Mouse (Mus musculus) forebrain, embryonic 12.5 days (tissue): ENCODE data around the gene Atp6v1g1. TPM values are rescaled to one million over a fixed set of nuclear protein-coding genes. Genes with fewer than 3 reads are reported as not detected.
A peak's percentile ranks its signal among the peaks of the same experiment; 100 is the strongest.

Experiments used
- ATAC-seq: fragments of 200-750 bp; cut with Nextera tagmentation; 2 replicates; pipeline ENCODE4 v1.8.0; 2017; ENCODE audit warnings: moderate TSS enrichment; ENCODE audit not compliant: low FRiP score
- H3K27ac ChIP-seq: fragments of 300-500 bp; sonication (generic); 2 replicates; pipeline ENCODE4 v1.5.1; 2016; ENCODE audit warnings: mild to moderate bottlenecking
- H3K27me3 ChIP-seq: fragments of 300-500 bp; sonication (generic); 2 replicates; pipeline ENCODE4 v1.6.1; 2016; ENCODE audit warnings: mild to moderate bottlenecking
- H3K36me3 ChIP-seq: fragments of 300-500 bp; sonication (generic); replicated peaks from 2 replicates; pipeline ENCODE4 v1.6.1; 2016; ENCODE audit warnings: mild to moderate bottlenecking
- H3K4me1 ChIP-seq: fragments of 300-500 bp; sonication (generic); 2 replicates; pipeline ENCODE4 v1.6.1; 2016
- H3K4me2 ChIP-seq: fragments of 300-500 bp; sonication (generic); 2 replicates; pipeline ENCODE4 v1.6.1; 2016; ENCODE audit warnings: mild to moderate bottlenecking, moderate library complexity
- H3K4me3 ChIP-seq: fragments of 300-500 bp; sonication (generic); replicated peaks from 2 replicates; pipeline ENCODE4 v1.5.1; 2016; ENCODE audit warnings: mild to moderate bottlenecking
- H3K9ac ChIP-seq: fragments of 300-500 bp; sonication (generic); 2 replicates; pipeline ENCODE4 v1.6.1; 2016; ENCODE audit warnings: mild to moderate bottlenecking
- H3K9me3 ChIP-seq: fragments of 300-500 bp; sonication (generic); 2 replicates; pipeline ENCODE4 v1.6.1; 2016
- WGBS: fragments of 180-500 bp; shearing (Covaris S2); methylation state at CpG from one replicate; pipeline ENCODE4 v1.1.7; 2016; 5-methylcytosine and 5-hydroxymethylcytosine counted together
- polyA plus RNA-seq: library from polyadenylated mRNA; unstranded; fragments of >200 nt; fragmentation: Nextera tagmentation; extraction: Ambion mirVana; gene quantifications from 2 replicates; pipeline ENCODE4 v1.2.1, GENCODE M21; 2016

The Atp6v1g1 gene
- polyA plus RNA-seq, 1 experiment from 2014 or later, result 346 TPM

- Histone ChIP-seq H3K4me2 (no peak overlapping the region), H3K4me3 (no peak overlapping the region), H3K9me3 (no peaks in the 10 kb centered on the region), H3K4me1 (no peaks in the 10 kb centered on the region), H3K27me3 (no peaks in the 10 kb centered on the region), H3K36me3 (no peaks in the 10 kb centered on the region), H3K9ac (no peak overlapping the region), H3K27ac (no peak overlapping the region)
- no peak for ATAC-seq
- WGBS, result 79% methylated on average over 2 of the region's 2 CpGs
Observed at GRCm38 (mm10) chr4:63521813-63522419, 22.7 kb upstream of the Atp6v1g1 start.

- H3K4me3 ChIP-seq, result no peak overlapping the region
- no peak overlapping the region; the same call in 1 of the 2 replicates for H3K9ac ChIP-seq
- 72% methylated on average over 8 of the region's 8 CpGs for WGBS
- no peaks in the 10 kb centered on the region for H3K27me3 ChIP-seq
- no peak overlapping the region for H3K27ac ChIP-seq
- no peaks in the 10 kb centered on the region for H3K36me3 ChIP-seq
- no peak overlapping the region for H3K4me2 ChIP-seq
- no peak for ATAC-seq
- H3K9me3 ChIP-seq, result no peaks in the 10 kb centered on the region
- H3K4me1 ChIP-seq, result no peaks in the 10 kb centered on the region
Observed at GRCm38 (mm10) chr4:63525514-63525913, 19.1 kb upstream of the Atp6v1g1 start.

GRCm38 (mm10) chr4:63528946-63529345, 15.6 kb upstream of the Atp6v1g1 start:
- WGBS, result 69% methylated on average over 6 of the region's 6 CpGs
- Histone ChIP-seq H3K4me1 (no peaks in the 10 kb centered on the region), H3K36me3 (no peaks in the 10 kb centered on the region), H3K9ac (no peak overlapping the region), H3K4me2 (no peak overlapping the region), H3K9me3 (no peaks in the 10 kb centered on the region), H3K27me3 (no peaks in the 10 kb centered on the region), H3K27ac (no peak overlapping the region), H3K4me3 (no peak overlapping the region)
- ATAC-seq, result peak; percentile 63; the same call in 1 of the 2 replicates

DNA sequence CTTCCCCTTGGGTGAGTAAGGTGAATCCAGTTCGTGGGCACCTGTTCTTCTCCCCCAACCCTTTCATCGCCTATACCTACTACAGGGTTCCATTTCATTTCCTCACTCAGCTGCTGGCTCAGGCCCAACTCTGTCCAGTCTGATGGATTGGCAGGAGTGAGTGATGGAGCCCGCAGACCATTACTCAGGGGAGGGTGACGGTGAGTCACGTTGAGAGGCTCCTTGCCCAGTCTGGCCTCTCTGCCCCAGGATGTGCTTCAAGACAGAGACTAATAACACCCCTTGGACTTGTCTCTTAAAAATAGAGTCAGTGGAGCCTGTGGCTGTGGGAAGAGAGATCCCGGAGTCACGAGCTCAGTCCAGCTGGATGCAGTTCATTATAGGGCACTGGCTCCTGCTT, 14.2 kb upstream of the Atp6v1g1 start:
- 95% methylated on average over 7 of the region's 7 CpGs for WGBS
- no peaks in the 10 kb centered on the region for H3K27me3 ChIP-seq
- H3K4me2 ChIP-seq, result no peak overlapping the region
- no peak overlapping the region for H3K27ac ChIP-seq
- no peaks in the 10 kb centered on the region for H3K4me1 ChIP-seq
- no peaks in the 10 kb centered on the region for H3K9me3 ChIP-seq
- ATAC-seq, result no peak
- H3K9ac ChIP-seq, result no peak overlapping the region
- H3K4me3 ChIP-seq, result no peak overlapping the region
- no peaks in the 10 kb centered on the region for H3K36me3 ChIP-seq

GRCm38 (mm10) chr4:63537602-63538001, 7.0 kb upstream of the Atp6v1g1 start:
- H3K9ac ChIP-seq, result no peak overlapping the region
- H3K27ac ChIP-seq, result no peak overlapping the region
- H3K4me2 ChIP-seq, result no peak overlapping the region
- WGBS, result 84% methylated on average over 4 of the region's 4 CpGs
- H3K9me3 ChIP-seq, result no peaks in the 10 kb centered on the region
- no peaks in the 10 kb centered on the region for H3K36me3 ChIP-seq
- no peak for ATAC-seq
- H3K4me1 ChIP-seq, result no peaks in the 10 kb centered on the region
- H3K4me3 ChIP-seq, result no peak overlapping the region
- H3K27me3 ChIP-seq, result no peaks in the 10 kb centered on the region

GRCm38 (mm10) chr4:63542209-63542608, 2.4 kb upstream of the Atp6v1g1 start:
- H3K4me3 ChIP-seq, result no peak overlapping the region
- peaks cover 24% of the 10 kb centered on the region for H3K4me1 ChIP-seq
- 82% methylated on average over 2 of the region's 2 CpGs for WGBS
- ATAC-seq, result no peak
- no peak overlapping the region for H3K4me2 ChIP-seq
- no peak overlapping the region for H3K9ac ChIP-seq
- no peaks in the 10 kb centered on the region for H3K36me3 ChIP-seq
- no peaks in the 10 kb centered on the region for H3K27me3 ChIP-seq
- no peak overlapping the region for H3K27ac ChIP-seq
- no peaks in the 10 kb centered on the region for H3K9me3 ChIP-seq

GRCm38 (mm10) chr4:63543746-63544493, 652 bp upstream of the Atp6v1g1 start:
- peak; percentile 2; the same call in 1 of the 2 replicates for ATAC-seq
- Histone ChIP-seq H3K9me3 (no peaks in the 10 kb centered on the region), H3K36me3 (peaks cover 6% of the 10 kb centered on the region), H3K4me2 (peak overlapping the region; percentile 69), H3K27ac (peak overlapping the region; percentile 83), H3K9ac (no peak overlapping the region; the same call in 1 of the 2 replicates), H3K4me1 (peaks cover 32% of the 10 kb centered on the region), H3K27me3 (no peaks in the 10 kb centered on the region), H3K4me3 (peak overlapping the region; percentile 81)
- 69% methylated on average over 10 of the region's 10 CpGs for WGBS

DNA sequence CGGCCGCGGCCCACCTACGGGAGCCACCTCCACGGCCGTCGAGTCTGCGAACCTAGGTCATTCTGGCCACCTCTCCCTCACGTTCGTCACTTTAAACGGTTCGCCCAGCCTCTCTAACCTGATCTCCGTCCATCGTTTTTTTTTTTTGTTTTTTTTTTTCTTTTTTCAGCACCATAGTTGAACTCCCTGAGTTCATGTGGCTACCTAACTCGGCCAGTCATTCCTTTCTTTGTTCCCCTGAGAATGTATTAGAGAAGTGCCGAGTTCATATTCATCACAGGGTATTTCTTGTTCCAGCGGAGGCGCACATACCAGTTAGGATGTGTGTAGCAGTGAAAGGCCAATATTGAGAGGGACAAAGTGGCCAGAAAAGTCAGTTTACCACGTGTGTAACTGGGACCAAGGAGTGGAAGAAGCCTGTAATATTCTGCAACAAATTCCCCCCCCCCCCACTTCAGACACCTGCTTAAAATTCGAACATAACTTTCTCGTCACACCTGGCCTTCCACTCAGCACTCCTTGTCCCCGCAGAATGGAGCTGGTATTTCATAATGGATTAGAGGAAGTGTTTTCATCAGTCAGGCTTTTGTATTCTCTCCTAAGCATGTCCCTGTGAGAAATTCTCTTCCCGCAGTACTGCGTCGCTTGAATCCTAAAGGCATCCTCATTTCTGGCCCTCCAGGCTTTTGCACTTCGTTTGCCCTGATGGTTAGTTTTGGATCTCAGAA, 823 bp downstream of the Atp6v1g1 start:
- H3K27me3 ChIP-seq, result no peaks in the 10 kb centered on the region
- peak overlapping the region; percentile 81 for H3K4me3 ChIP-seq
- H3K36me3 ChIP-seq, result peaks cover 15% of the 10 kb centered on the region
- H3K4me1 ChIP-seq, result peaks cover 32% of the 10 kb centered on the region
- peak overlapping the region; percentile 88 for H3K9ac ChIP-seq
- H3K9me3 ChIP-seq, result no peaks in the 10 kb centered on the region
- no peak; the same call in 1 of the 2 replicates for ATAC-seq
- WGBS, result 17% methylated on average over 26 of the region's 26 CpGs
- peak overlapping the region; percentile 69 for H3K4me2 ChIP-seq
- H3K27ac ChIP-seq, result peak overlapping the region; percentile 83

- H3K9me3 ChIP-seq, result no peaks in the 10 kb centered on the region
- H3K36me3 ChIP-seq, result peaks cover 25% of the 10 kb centered on the region
- 89% methylated on average over 6 of the region's 6 CpGs for WGBS
- H3K27me3 ChIP-seq, result no peaks in the 10 kb centered on the region
- H3K4me1 ChIP-seq, result peaks cover 32% of the 10 kb centered on the region
- no peak overlapping the region for H3K27ac ChIP-seq
- H3K9ac ChIP-seq, result peak overlapping the region; percentile 88; the same call in 1 of the 2 replicates
- no peak for ATAC-seq
- H3K4me3 ChIP-seq, result no peak overlapping the region
- peak overlapping the region; percentile 69 for H3K4me2 ChIP-seq
Observed at GRCm38 (mm10) chr4:63546441-63547055, 2.0 kb downstream of the Atp6v1g1 start.

- Histone ChIP-seq H3K4me2 (no peak overlapping the region), H3K4me1 (peaks cover 32% of the 10 kb centered on the region), H3K9me3 (no peaks in the 10 kb centered on the region), H3K27me3 (no peaks in the 10 kb centered on the region), H3K27ac (no peak overlapping the region), H3K9ac (no peak overlapping the region), H3K4me3 (no peak overlapping the region), H3K36me3 (peaks cover 37% of the 10 kb centered on the region)
- 95% methylated on average over 1 of the region's 1 CpGs for WGBS
- no peak for ATAC-seq
Observed at GRCm38 (mm10) chr4:63547799-63548198, 3.2 kb downstream of the Atp6v1g1 start.

GRCm38 (mm10) chr4:63548491-63548890, 3.9 kb downstream of the Atp6v1g1 start:
- H3K36me3 ChIP-seq, result peaks cover 42% of the 10 kb centered on the region
- H3K27me3 ChIP-seq, result no peaks in the 10 kb centered on the region
- 91% methylated on average over 3 of the region's 3 CpGs for WGBS
- H3K4me1 ChIP-seq, result peaks cover 32% of the 10 kb centered on the region
- H3K27ac ChIP-seq, result no peak overlapping the region
- no peak overlapping the region for H3K9ac ChIP-seq
- no peak overlapping the region for H3K4me3 ChIP-seq
- no peaks in the 10 kb centered on the region for H3K9me3 ChIP-seq
- no peak for ATAC-seq
- no peak overlapping the region for H3K4me2 ChIP-seq

DNA sequence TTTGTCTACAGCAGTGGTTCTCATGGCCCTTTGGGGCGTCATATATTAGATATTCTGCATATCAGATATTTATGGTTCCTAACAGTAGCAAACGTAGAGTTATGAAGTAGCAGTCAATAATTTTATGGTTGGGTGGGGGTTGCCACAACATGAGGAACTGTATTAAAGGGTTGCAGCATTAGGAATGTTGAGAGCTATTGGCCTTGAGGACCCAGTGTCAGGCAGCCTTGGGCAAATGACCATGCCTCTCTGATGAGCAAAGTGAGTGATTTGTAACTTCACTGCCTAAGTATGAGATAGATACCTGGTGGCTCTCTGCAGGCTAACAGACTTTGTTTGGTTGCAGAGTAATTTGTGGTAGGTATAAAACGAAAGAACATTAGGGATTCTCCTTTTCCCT, 6.3 kb downstream of the Atp6v1g1 start:
- H3K27me3 ChIP-seq, result no peaks in the 10 kb centered on the region
- H3K9me3 ChIP-seq, result no peaks in the 10 kb centered on the region
- H3K4me3 ChIP-seq, result no peak overlapping the region
- H3K27ac ChIP-seq, result no peak overlapping the region
- H3K4me1 ChIP-seq, result peaks cover 26% of the 10 kb centered on the region
- H3K4me2 ChIP-seq, result no peak overlapping the region
- H3K9ac ChIP-seq, result no peak overlapping the region
- WGBS, result 94% methylated on average over 3 of the region's 3 CpGs
- H3K36me3 ChIP-seq, result peaks cover 55% of the 10 kb centered on the region
- no peak for ATAC-seq
